Mouse (Mus musculus) midbrain, embryonic 10.5 days (tissue): Measurements from ENCODE around the gene Dalrd3. TPM values are rescaled to one million over a fixed set of nuclear protein-coding genes. Genes with fewer than 3 reads are reported as not detected.

Experiments
- DNase-seq: peaks from one replicate; pipeline ENCODE4 v3.0.0-alpha.2; 2017; ENCODE audit warnings: low spot score
- H3K27ac ChIP-seq: fragments of 300-500 bp; sonication (generic); replicated peaks from 2 replicates; pipeline ENCODE4 v1.5.1; 2016; ENCODE audit warnings: mild to moderate bottlenecking
- H3K27me3 ChIP-seq: fragments of 300-500 bp; sonication (generic); 2 replicates; pipeline ENCODE4 v1.6.1; 2016; ENCODE audit warnings: low read depth, mild to moderate bottlenecking; ENCODE audit not compliant: poor library complexity, severe bottlenecking
- H3K36me3 ChIP-seq: fragments of 300-500 bp; sonication (generic); 2 replicates; pipeline ENCODE4 v1.6.1; 2016; ENCODE audit warnings: mild to moderate bottlenecking, moderate library complexity
- H3K4me1 ChIP-seq: fragments of 300-500 bp; sonication (generic); 2 replicates; pipeline ENCODE4 v1.6.1; 2016
- H3K4me3 ChIP-seq: fragments of 300-500 bp; sonication (generic); 2 replicates; pipeline ENCODE4 v1.5.1; 2016; ENCODE audit warnings: mild to moderate bottlenecking, moderate library complexity
- H3K9me3 ChIP-seq: fragments of 300-500 bp; sonication (generic); replicated peaks from 2 replicates; pipeline ENCODE4 v1.6.1; 2016; ENCODE audit warnings: mild to moderate bottlenecking
- WGBS: fragments of 180-500 bp; shearing (Covaris S2); methylation state at CpG from one replicate; pipeline ENCODE4 v1.1.7; 2016; 5-methylcytosine and 5-hydroxymethylcytosine counted together
- polyA plus RNA-seq: library from polyadenylated mRNA; unstranded; fragments of >200 nt; fragmentation: Nextera tagmentation; extraction: Ambion mirVana; gene quantifications from 2 replicates; pipeline ENCODE4 v1.2.1, GENCODE M21; 2016

Dalrd3 gene
- polyA plus RNA-seq, 1 experiment from 2014 or later: 196 TPM

DNA sequence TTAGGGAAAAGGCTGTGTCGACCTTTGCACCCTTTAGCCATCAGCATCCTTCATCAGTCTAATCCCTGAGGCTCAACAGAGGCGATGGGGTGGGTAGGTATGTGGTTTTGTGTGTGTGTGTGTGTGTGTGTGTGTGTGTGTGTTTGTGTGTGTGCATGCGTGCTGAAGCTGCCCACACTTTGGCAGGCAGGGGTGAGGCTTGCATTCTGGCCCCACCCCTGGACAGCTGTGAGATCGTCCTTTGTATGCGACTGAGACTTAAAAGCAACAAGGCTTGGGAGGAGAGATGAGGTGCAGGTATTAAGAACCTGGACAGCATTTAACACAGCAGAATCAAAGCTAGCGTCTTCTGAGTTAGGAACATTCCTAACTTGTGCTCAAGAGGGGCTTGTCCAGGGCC is 7.3 kb downstream of the Dalrd3 start:
- H3K4me1 ChIP-seq: peaks cover 71% of the 10 kb centered on the region
- H3K9me3 ChIP-seq: no peaks in the 10 kb centered on the region
- H3K27ac ChIP-seq: peak overlapping the region; percentile 96; the same call in 1 of the 2 replicates
- H3K4me3 ChIP-seq: peak overlapping the region; percentile 67
- WGBS: 67% methylated on average over 6 of the region's 6 CpGs
- H3K27me3 ChIP-seq: peaks cover 17% of the 10 kb centered on the region
- no peak for DNase-seq
- peaks cover 68% of the 10 kb centered on the region for H3K36me3 ChIP-seq

DNA sequence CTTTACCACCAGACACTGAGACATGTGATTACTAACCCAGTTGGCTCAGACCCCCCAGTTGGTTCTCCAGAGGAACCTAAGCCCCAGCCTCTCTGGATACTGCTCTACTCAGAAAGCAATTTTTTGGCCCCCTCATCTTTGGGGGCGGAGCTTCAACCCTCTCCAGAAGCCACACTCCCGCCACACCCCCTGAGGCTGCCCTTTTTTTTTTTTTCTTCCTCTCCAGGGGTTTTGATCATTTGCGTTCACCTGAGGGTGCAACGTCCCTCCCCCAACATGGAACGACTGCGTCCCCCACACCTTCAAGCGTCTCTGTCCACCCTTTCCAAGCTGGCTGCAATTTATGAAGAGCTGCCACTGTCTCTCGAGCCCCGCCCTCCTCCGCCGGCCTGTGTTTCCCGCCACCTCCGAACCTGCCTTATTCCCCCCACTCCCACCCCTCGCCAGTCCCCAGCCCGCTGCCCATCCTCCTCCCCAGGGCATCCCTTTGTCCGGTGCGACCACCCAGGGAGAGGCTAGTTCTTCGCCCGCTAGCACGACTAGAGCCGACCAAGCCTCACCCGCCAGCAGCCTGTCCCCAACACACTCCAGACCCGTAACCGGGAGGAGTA is 8.4 kb downstream of the Dalrd3 start:
- H3K27ac ChIP-seq: peak overlapping the region; percentile 96
- peak overlapping the region; percentile 67 for H3K4me3 ChIP-seq
- peaks cover 66% of the 10 kb centered on the region for H3K4me1 ChIP-seq
- WGBS: 0% methylated on average over 24 of the region's 24 CpGs
- H3K36me3 ChIP-seq: peaks cover 68% of the 10 kb centered on the region
- no peak for DNase-seq
- H3K27me3 ChIP-seq: peaks cover 17% of the 10 kb centered on the region
- no peaks in the 10 kb centered on the region for H3K9me3 ChIP-seq

DNA sequence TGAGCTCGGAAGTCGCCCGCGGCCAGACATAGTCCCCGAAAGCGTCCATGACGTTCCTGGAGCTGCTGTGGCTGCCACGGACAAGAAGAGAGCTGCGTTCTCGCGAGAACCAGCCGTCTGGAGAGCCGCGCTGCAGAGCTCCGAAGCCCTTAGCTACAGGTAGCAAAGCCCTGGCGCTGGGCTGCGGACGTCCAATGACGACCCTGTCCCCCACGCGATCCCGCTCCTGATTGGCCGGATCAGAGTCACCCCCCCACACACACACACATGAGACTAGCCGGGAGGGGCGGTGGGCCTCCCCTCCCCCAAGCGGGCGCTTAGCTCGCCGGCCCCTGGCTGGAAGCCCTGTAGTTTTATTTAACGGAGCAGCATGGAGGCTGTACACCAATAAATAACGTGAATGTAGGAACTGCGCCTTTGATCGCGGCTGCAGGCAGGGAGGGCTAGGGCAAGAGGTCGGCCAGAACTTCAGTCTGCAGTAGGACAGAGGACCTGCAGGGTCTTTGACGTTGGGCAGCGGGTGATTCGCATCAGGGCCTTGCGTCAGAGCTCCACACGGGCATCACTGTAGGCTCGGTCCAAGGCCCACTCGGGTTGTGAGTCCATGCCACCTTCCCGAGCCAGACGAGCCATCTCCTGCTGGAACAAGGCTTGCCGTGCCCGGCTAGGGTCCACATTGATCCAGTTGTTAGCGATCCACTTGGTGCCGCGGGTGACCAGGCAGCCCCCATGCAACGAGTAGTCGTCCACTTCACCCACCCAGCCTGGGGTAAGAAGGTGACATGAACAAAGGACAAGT is 9.1 kb downstream of the Dalrd3 start, which contains the start of gene Wdr6:
Wdr6 (minus strand) TSS at position 195 of the 799 bp plus-strand sequence.
- peaks cover 59% of the 10 kb centered on the region for H3K4me1 ChIP-seq
- H3K36me3 ChIP-seq: peaks cover 66% of the 10 kb centered on the region
- 5% methylated on average over 51 of the region's 51 CpGs for WGBS
- H3K4me3 ChIP-seq: peak within 1 kb of the TSS; percentile 67
- DNase-seq: peak; percentile 98
- H3K27ac ChIP-seq: peak within 1 kb of the TSS; percentile 96
- H3K27me3 ChIP-seq: peaks cover 17% of the 10 kb centered on the region
- no peaks in the 10 kb centered on the region for H3K9me3 ChIP-seq

DNA sequence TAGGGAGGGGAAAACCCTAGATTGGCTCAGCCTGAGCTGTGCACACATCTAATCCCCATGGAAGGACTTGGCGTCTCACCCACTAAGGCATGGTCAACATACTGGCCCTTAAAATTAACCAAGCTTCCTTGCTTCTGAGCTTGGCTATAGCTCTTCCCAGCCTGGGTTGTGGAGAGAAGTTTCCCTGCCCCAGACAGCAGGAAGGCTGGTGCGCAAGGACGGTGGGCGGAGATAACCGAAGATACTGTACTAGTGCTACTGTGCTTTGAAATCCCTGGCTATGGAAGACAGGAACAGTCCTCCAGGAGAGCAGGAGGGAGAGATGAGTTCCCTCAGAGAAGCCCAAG is 9.6 kb downstream of the Dalrd3 start:
- Histone ChIP-seq H3K27ac (peak overlapping the region; percentile 96), H3K36me3 (peaks cover 60% of the 10 kb centered on the region), H3K9me3 (no peaks in the 10 kb centered on the region), H3K4me1 (peaks cover 53% of the 10 kb centered on the region), H3K27me3 (peaks cover 17% of the 10 kb centered on the region), H3K4me3 (peak overlapping the region; percentile 67)
- 58% methylated on average over 5 of the region's 5 CpGs for WGBS
- DNase-seq: no peak

DNA sequence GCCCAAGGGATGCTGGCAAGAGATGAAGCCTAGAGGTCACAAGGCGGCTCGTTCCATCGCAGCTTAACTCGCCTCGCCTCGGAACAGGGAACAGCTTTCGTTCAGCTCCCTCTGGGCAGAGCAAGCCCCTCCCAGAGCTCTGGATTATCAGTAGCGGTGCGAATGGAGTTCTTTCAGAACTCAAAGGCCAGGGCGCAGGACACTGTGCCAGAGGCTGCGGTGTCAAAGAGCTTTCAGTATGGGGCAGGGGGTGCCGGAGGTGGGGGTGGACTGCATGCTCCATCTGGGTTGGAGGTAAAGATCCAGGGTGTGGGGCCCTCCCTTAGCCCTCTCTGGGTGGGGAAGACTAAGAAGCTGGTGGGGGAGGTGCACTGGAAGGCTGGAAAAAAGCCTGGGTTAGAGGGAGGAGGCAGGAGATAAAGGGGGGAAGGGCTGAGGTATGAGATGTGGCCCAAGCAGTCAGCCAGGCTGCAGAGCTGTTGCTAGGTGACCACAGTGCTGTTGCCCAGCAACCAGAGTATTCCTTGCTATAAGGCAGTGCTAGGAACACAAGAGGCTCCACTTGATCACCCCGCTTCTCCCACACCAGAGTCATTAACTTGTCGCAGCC is 18.0 kb downstream of the Dalrd3 start:
- H3K27ac ChIP-seq: peak overlapping the region; percentile 92
- peaks cover 48% of the 10 kb centered on the region for H3K4me1 ChIP-seq
- peaks cover 18% of the 10 kb centered on the region; the same call in 1 of the 2 replicates for H3K27me3 ChIP-seq
- WGBS: 1% methylated on average over 14 of the region's 14 CpGs
- H3K9me3 ChIP-seq: no peaks in the 10 kb centered on the region
- peaks cover 23% of the 10 kb centered on the region for H3K36me3 ChIP-seq
- DNase-seq: peak; percentile 97
- peak overlapping the region; percentile 49 for H3K4me3 ChIP-seq

DNA sequence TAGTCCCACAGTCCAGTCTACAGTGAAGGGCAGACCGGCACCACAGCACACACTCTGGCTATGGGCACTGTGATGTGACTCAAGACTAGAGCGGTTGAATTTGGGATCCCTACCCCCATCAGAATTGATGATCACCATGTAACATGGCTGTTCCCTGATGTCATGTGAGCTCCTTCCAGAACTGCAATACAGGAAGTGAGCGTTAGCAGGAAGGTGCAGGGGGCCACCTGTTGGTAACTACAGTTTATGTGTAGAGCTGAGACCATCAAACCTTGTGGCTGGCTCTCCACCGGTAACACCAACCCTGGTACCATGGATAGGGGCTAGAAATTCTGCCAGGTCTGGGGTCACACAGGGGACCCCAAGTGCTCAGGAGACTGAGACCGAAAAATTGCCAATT is 19.5 kb downstream of the Dalrd3 start:
- peak overlapping the region; percentile 92 for H3K27ac ChIP-seq

DNA sequence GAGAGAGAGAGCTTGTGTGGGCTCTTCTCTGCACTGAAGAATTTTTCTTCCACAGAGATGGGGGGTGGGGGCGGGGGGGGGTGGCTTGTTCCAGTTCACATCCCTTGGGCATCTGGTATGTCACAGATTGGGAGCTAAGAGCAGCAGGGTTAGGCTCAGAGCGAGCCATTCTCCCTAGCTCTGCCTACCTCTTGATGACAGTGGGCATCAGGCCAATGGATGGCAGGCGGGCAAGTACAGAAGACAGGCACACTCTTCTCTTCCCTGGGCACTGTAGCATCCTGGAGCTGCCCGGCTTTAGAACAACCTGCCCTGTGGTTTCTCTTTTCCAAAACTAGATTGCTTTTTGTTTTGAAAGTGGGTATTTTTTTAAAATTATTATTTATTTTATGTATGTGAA is 21.8 kb downstream of the Dalrd3 start:
- Histone ChIP-seq H3K36me3 (peaks cover 24% of the 10 kb centered on the region; the same call in 1 of the 2 replicates), H3K4me1 (peaks cover 46% of the 10 kb centered on the region), H3K27me3 (peaks cover 18% of the 10 kb centered on the region; the same call in 1 of the 2 replicates), H3K27ac (no peak overlapping the region), H3K4me3 (no peak overlapping the region), H3K9me3 (no peaks in the 10 kb centered on the region)
- WGBS: 90% methylated on average over 4 of the region's 4 CpGs
- no peak for DNase-seq

More for the DNA sequence above, 19.5 kb downstream of the Dalrd3 start:
- peaks cover 18% of the 10 kb centered on the region; the same call in 1 of the 2 replicates for H3K27me3 ChIP-seq
- 77% methylated on average over 5 of the region's 5 CpGs for WGBS
- no peaks in the 10 kb centered on the region for H3K9me3 ChIP-seq
- H3K4me3 ChIP-seq: peak overlapping the region; percentile 49
- H3K4me1 ChIP-seq: peaks cover 48% of the 10 kb centered on the region
- no peak for DNase-seq
- peaks cover 24% of the 10 kb centered on the region; the same call in 1 of the 2 replicates for H3K36me3 ChIP-seq

DNA sequence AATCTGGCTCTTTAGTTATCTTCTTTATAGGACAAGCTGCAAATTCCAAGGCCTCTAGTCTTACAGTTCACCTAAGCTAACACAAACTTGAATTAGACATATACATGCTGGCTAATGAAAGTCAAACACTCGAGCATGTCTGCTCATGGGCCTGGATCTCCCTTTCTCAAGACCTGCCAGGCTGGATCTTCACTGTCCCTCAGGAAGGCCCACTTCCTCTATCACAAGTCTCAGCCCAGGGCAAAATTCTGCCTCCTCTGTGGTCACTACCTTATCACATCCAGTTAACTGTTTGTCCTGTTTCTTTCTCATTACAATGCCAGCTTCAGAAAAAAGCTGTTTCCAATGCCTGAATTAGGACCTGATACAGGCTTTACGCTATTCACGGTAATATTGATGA is 24.7 kb downstream of the Dalrd3 start:
- WGBS: 86% methylated on average over 3 of the region's 3 CpGs
- H3K9me3 ChIP-seq: no peaks in the 10 kb centered on the region
- peaks cover 35% of the 10 kb centered on the region for H3K4me1 ChIP-seq
- no peak for DNase-seq
- H3K36me3 ChIP-seq: peaks cover 24% of the 10 kb centered on the region; the same call in 1 of the 2 replicates
- peaks cover 17% of the 10 kb centered on the region; the same call in 1 of the 2 replicates for H3K27me3 ChIP-seq
- H3K27ac ChIP-seq: no peak overlapping the region
- no peak overlapping the region for H3K4me3 ChIP-seq

DNA sequence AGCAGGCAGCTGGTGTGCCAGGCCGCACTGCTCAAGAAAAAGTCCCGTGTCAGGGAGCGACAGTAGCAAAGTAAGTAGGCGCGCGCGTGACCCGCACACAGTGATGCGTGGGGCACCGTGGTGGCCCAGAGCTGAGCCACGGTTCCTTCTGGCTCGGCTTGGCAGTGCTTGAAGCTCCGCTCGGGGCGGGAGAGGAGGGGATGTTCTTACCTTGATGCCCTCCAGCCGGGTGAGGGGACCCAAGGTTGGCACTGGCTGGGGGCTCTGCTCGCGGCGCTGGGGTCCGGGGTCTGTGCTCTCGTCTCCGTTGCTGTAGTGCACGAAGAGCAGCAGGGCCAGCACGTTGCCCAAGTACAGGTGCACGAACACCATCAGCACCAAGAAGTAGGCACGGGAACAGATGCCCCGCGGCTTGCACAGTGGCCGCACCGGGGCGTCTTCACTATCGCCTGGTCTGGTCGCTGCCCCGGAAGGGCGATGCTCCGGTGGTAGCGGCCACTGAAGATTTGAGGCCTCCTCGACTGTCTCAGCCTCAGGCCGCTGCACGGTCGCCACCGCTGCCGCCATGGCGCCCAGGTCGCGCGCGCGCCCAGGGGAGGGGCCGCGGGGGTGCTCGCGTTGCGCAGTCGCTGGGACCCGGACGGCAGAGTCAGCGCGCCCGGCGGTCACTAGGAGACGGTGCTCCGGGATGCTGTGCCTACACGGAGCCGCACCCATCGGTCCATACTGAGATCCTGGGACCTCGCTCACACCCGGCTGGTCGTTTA is 27.5 kb downstream of the Dalrd3 start, which contains the start of gene P4htm:
P4htm (minus strand) TSS at position 670 of the 767 bp plus-strand sequence.
- WGBS: 1% methylated on average over 68 of the region's 69 CpGs
- Histone ChIP-seq H3K4me3 (peak within 1 kb of the TSS; percentile 71), H3K27me3 (0 out of 2 replicates have a peak, but pooled peaks cover 5% of the 10 kb centered on the region), H3K9me3 (no peaks in the 10 kb centered on the region), H3K4me1 (peaks cover 28% of the 10 kb centered on the region), H3K27ac (peak within 1 kb of the TSS; percentile 86), H3K36me3 (peaks cover 18% of the 10 kb centered on the region)
- DNase-seq: peak; percentile 74

DNA sequence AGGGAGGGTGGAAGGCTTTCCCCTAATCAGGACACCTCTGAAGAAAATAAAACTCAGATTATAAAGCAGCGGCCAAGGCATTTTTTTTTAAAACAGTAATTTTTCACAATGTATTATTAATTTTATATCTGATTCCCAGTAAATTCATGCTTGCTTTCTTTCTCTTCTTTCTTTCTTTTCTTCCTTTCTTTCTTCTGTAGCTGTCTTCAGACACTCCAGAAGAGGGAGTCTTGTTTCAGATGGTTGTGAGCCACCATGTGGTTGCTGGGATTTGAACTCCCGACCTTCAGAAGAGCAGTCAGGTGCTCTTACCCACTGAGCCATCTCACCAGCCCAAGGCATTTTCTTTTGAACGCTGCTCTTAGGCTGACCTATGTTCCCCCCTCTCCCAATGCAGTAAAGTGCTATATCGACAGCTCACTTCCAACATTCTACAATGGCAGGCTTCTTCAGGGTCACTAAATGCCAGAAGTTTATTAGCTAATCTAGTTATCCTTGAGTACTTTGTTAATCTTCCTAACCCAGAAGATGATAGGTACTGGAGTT is 29.4 kb downstream of the Dalrd3 start:
- DNase-seq: no peak
- WGBS: 73% methylated on average over 4 of the region's 4 CpGs

DNA sequence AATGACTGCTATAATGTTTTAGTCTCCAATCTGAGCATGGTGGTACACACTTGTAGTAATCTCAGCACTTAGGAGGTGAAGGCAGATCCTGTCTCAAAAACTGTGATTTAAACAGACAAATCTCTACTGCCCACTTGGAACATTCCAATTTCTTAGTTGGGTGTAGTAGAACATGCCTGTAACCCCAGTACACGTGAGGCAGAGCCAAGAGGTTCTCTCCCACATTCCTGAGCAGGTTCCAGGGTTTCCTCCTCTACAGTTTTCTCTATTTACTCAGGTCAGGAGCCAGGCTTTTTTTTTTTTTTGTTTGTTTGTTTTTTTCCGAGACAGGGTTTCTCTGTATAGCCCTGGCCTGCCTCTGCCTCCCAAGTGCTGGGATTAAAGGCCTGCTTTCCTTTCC is 30.3 kb downstream of the Dalrd3 start:
- no peak for DNase-seq
- Histone ChIP-seq H3K36me3 (peaks cover 36% of the 10 kb centered on the region), H3K9me3 (no peaks in the 10 kb centered on the region), H3K4me1 (peaks cover 25% of the 10 kb centered on the region), H3K4me3 (no peak overlapping the region), H3K27ac (no peak overlapping the region), H3K27me3 (0 out of 2 replicates have a peak, but pooled peaks cover 5% of the 10 kb centered on the region)
- WGBS: 61% methylated on average over 2 of the region's 2 CpGs

More for the DNA sequence above, 29.4 kb downstream of the Dalrd3 start:
- Histone ChIP-seq H3K36me3 (peaks cover 27% of the 10 kb centered on the region), H3K9me3 (no peaks in the 10 kb centered on the region), H3K4me3 (no peak overlapping the region), H3K27me3 (0 out of 2 replicates have a peak, but pooled peaks cover 5% of the 10 kb centered on the region), H3K27ac (no peak overlapping the region), H3K4me1 (peaks cover 25% of the 10 kb centered on the region)

DNA sequence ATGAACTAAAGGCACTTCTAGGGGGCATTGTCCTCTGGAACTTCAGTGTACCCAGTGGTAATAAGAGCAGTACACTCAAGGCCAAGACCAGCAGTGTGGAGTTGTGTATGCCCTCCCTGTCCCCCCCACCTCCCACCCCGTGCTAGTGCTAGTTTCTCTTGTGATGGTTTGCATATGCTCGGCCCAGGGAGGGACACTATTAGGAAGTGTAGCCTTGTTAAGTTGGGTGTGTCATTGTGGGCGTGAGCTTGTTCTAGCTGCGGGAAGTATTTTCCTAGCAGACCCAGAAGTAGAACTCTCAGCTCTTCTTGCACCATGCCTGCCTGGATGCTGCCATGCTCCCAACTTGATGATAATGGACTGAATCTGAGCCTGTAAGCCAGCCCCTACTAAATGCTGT is 32.3 kb downstream of the Dalrd3 start:
- H3K4me1 ChIP-seq: peaks cover 12% of the 10 kb centered on the region
- peaks cover 56% of the 10 kb centered on the region for H3K36me3 ChIP-seq
- no peak overlapping the region for H3K4me3 ChIP-seq
- DNase-seq: no peak
- H3K9me3 ChIP-seq: no peaks in the 10 kb centered on the region
- H3K27me3 ChIP-seq: no peaks in the 10 kb centered on the region
- H3K27ac ChIP-seq: no peak overlapping the region
- 85% methylated on average over 4 of the region's 4 CpGs for WGBS
